Mouse (Mus musculus): ENCODE data around the gene Cbx7.

- TF ChIP-seq EP300 (IDR thresholded peaks at IDR 0.05), result no peak
- TF ChIP-seq CTCF (IDR thresholded peaks at IDR 0.05), result no peak
Observed at GRCm38 (mm10) chr15:79916150-79916549, 54.8 kb downstream of the Cbx7 start.

All from lung, postnatal 0 days (tissue).